Mouse (Mus musculus) CD4-positive, CD25-positive, alpha-beta regulatory T cell, adult 4 months (primary cell): ENCODE data around the gene Fgfr1op2. TPM values are rescaled to one million over a fixed set of nuclear protein-coding genes. Genes with fewer than 3 reads are reported as not detected.
"Not testable (repeated sequence)": the region's sequence is repeated elsewhere in the genome, so short reads cannot be mapped to it uniquely, and the experiment has no call there.

Experiments used
- ATAC-seq: one replicate; pipeline ENCODE4 v1.8.0; 2017
- polyA plus RNA-seq, 2 experiments: library from polyadenylated mRNA; unstranded; fragments of 100-300 nt; shearing (Covaris generic); gene quantifications; one replicate each; pipeline ENCODE4 v1.2.1; 2017

Fgfr1op2 gene
- 100 to 1,000 TPM; 107 to 113 TPM for polyA plus RNA-seq

DNA sequence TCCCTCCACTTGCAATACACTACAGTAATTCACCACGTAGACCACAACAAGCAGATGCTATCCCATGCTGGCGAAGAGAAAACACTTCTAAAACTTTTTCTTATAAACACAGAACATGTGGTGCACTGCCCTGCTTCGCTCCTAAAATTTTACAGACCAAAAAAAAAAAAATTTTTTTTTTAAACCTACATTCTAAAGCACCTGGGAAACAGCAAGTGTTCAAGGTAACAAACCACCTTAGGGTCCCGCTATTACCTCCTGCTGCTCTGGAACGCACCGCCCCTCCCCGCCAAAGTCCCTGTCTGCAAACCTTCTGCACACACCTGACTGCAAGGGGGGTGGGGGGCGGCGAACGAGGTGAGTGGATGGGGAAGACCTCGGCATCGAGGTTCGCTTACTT lies at the start of gene Fgfr1op2:
TSS of gene Fgfr1op2 (plus strand) at position 301 of the 400 bp plus-strand sequence.
- ATAC-seq, result no peak

DNA sequence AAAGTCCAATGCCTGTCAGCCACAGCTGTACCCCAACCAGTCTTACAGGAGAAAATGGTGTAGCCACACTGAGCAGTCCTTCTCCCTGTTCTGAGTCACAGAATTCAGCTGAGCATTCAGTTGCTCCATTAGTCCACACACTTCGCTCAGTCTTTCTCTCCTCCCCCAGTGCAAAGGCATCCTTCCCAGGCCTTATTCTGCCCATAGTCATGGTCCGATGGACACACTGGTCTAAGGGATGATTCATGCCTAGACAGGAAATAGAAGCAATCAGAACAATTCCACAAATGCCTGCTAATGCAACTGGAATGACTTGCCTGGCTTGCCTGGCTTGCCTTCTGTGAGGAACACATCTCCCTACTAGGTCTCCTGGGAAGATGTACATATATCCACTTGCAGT lies 49.5 kb upstream of the Fgfr1op2 start:
- ATAC-seq, result no peak

DNA sequence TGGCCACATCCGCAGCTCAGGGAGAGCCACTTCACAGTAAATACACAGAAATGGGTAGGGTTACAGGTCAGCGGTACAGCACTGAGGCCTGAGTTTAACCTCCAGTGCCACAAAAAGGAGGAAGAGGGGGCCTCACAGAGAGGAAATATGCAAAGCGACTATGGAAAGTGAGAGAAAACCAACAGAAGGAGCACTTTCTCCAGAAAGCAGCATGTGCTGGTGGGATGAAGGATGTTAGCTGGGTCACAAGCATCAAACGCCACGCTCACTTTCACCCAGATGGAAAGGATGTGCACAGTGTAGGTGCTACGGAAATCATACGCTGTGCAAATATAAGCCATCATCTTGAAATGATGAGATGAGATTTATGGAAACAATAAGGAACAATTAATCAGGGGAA lies 46.6 kb upstream of the Fgfr1op2 start:
- ATAC-seq, result no peak

DNA sequence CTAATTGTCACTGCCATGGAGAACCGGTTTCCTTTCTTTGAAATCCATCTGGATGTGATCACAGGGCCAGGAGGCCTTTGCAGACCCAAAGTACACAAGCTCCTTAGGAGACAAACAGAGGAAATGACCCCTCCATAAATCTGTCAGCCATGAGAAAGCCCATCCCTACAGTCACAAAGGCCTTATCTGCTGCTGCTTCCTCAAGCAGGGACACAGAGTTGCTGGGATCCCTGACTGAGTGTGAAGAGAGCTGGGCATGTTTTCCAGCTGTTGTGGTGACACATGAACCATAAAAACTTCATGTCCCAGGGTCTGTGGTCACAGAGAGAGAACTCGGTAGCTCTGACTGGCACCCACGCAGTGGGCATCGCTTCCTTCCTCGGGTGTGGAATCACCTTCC lies 46.2 kb upstream of the Fgfr1op2 start:
- ATAC-seq, result no peak

DNA sequence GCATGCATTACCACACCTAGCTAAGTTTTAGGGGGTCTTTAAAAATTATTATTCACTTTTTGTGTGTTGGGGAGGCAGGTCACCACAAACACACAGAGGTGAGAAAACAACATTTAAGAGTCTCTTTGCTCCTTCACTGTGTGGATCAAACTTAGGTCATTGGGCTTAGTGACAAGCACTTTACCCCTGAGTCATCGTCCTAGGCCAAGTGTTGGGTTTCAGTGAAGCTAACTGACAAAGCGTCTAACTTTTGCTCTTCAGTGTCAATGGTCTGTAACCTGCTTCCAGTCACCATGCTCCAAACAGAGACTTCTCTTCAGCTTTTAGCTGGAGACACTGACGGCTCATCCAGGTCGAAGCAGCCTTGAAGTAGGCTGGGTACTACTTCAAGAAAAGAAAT lies 43.9 kb upstream of the Fgfr1op2 start:
- ATAC-seq, result no peak

DNA sequence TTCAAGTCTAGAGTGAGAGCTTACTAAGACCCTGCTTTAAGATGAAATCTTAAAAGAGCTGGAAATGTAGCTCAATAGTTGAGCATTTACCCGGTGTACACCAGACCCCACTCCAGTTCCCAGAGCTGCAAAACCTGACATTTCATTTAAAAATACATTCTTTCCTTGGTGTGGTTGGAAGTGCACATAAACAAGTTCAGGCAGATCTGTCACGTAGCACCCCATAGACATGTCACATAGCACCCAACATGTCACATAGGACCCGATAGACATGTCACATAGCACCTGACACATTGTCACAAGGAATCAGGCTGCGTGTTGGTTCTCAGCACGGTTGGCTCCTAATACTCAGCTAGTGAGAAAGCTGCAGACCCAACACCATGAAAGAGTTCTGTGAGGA lies 41.5 kb upstream of the Fgfr1op2 start:
- no peak for ATAC-seq

DNA sequence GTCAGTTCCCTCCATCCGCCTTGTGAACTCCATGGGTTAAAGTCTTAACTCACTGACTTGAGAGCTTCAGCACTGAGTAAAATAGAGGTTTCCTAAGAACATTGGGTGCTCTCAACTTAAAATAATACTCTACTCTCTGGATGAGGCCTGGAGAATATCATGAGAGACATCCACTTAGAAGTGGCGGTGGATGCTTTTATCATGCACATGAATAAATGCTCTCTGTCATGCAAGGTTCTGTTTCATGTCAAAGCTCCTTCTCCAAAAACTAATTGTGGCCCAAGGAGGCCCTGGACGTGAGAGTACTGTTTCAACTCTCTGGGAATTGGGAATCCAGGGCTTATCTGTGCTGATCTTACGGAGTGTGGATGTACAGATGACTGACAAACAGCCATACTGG lies 39.9 kb upstream of the Fgfr1op2 start:
- no peak for ATAC-seq

DNA sequence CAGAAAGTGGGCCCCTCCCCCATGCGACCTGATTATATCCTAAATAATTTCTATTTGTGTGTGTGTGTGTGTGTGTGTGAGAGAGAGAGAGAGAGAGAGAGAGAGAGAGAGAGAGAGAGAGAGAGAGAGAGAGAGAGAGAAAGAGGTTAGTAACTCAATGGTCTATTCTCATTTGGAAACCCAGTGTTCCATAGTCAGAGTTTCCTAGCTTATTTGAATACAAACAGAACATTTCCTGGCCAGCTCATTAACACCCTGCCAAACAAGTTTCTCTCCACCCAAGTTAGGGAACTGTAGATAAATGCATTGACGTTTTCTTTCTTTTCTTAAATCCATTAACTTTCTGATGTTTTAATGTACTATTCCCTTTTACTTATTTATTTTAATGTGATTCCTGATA lies 38.9 kb upstream of the Fgfr1op2 start:
- no peak for ATAC-seq

DNA sequence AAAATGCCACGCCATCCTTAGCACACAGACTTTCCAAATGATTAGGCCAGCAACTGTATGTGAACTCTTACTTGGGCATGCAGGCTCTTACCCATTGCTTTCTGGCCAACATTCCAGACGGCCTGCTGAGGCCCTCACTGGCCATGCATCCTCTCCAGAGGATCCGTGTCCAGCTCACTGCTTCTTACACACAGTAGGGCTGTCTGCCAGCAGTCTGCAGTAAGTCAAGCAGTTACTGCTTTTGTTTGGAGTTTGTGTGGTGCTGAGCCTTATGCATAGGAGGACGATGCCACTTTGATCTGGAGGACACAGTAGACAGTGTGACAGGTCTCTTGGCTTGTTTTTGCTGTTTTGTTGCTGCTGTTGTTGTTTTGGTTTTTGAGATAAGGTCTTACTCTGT lies 38.3 kb upstream of the Fgfr1op2 start:
- no peak for ATAC-seq

DNA sequence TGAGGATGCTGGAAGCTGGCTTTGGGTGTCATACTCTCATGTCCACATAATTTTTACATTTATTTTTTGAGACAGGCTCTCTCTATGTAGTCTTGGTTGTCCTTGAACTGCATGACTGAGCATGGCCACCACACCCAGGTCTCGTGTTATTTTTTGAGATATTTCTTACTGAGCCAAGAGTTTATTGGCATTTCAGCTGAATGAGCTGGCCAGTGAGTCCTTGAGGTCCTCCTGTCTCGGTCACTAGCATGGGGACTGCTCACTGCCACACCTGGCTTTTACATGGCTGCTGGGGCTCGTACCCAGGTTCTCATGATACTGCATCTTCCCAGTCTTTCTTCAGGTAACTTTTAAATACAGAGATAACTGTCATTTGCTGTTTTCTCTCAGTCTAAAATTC lies 36.6 kb upstream of the Fgfr1op2 start:
- no peak for ATAC-seq

DNA sequence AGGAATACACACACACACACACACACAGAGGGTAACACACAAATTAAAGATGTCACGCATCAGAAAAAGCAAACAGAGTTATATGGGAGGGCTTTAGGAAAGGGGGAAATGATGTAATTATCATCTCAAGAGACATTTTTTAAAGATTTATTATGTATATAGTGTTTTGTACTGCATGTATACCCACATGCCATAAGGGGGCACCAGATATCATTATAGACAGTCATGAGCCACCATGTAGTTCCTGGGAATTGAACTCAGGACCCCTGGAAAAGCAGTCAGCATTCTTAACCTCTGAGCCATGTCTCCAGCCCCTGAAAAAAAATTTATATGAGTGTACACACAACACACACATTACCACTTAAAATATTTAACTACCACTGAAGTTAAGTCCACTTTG lies 32.4 kb upstream of the Fgfr1op2 start:
- peak; percentile 54 for ATAC-seq

DNA sequence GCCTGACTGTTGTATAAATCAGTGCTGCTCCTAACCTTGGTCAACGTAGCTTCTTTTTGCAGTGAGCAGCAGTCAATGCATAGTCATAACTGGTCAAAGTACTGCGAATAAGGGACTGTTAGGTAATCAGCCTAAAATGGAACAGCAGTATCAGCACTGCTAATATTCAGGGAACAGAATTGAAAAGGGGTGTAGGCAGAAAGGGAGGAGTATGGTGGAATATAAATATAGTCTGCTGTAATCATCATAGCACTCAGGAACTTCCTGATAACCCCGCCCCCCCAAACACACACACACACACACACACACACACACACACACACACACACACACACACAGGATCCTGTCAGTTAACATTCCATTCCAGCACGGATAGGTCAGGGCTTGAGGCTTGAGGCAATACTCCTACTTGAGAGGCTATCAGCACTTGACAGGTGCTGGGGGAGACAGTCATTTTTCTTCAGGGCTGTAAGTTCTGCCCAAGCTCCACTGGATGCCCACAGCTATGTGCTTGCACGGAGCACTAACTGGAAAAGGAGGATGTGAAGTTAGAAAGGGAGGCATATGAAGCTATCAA lies 31.6 kb upstream of the Fgfr1op2 start:
- ATAC-seq, result no peak

DNA sequence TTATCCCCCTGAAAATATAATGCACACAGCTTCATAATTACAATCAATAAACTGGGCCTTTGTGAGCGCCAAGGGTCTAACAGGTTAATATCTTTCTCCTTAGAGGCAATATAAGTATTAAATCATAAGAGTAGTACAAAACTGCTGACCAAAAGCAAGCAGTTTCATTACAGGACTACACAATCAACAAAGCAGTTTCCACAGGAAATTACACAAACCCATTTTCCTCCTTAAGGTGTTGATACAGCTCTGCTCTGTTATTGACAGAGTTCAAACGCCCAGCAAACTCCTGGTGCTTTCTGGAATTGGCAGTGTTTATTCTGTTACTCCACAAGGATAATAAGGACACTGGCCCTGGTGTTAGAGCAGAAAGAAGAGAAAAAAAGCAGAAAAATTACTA lies 26.6 kb upstream of the Fgfr1op2 start:
- no peak for ATAC-seq

DNA sequence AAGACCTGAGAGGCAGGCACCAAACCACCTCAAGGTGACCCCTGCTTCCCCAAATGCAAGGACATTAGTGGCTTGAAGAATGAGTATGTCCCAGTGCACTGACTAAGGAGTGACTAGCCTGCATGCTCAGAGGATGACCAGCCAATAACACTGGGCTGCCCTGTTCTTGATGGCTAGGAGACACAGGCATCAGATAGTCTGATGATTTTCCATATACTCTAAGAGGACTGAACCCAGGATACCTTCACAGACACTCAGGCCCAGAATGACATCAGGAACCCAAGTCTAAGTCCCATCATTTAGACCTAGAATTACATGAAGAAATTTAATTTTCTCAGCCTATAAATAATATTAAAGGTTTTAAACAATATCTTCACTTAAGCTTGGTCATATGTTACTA lies 25.7 kb upstream of the Fgfr1op2 start:
- no peak for ATAC-seq

DNA sequence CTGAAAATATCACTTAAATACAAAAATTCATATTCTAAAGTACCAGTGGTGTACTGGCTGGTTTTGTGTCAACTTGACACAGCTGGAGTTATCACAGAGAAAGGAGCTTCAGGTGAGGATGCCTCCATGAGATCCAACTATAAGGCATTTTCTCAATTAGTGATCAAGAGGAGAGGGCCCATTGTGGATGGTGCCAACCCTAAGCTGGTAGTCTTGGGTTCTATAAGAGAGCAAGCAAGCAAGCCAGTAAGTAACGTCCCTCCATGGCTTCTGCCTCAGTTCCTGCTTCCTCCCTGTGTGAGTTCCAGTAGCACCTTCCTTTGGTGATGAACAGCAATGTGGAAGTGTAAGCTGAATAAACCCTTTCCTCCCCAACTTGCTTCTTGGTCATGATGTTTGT lies 14.5 kb upstream of the Fgfr1op2 start:
- ATAC-seq, result not testable (repeated sequence)

DNA sequence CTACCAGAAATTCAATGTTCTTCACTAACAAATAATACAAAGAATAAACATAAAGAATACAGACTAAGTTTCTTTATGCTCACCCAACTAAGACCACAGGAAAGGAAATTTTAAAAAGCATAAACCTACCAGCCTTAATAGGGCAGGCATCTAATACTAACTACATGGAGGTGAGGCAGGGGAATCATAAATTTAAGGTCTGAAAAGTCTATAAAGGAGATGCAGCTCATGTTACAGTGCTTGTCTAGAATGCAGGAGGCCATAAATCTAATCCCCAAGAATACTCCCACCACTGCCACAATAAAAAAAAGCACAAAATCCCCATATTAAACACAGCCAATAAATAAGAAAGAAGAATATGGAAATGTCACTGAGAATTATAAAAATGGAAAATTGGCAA lies 4.9 kb upstream of the Fgfr1op2 start:
- no peak for ATAC-seq

DNA sequence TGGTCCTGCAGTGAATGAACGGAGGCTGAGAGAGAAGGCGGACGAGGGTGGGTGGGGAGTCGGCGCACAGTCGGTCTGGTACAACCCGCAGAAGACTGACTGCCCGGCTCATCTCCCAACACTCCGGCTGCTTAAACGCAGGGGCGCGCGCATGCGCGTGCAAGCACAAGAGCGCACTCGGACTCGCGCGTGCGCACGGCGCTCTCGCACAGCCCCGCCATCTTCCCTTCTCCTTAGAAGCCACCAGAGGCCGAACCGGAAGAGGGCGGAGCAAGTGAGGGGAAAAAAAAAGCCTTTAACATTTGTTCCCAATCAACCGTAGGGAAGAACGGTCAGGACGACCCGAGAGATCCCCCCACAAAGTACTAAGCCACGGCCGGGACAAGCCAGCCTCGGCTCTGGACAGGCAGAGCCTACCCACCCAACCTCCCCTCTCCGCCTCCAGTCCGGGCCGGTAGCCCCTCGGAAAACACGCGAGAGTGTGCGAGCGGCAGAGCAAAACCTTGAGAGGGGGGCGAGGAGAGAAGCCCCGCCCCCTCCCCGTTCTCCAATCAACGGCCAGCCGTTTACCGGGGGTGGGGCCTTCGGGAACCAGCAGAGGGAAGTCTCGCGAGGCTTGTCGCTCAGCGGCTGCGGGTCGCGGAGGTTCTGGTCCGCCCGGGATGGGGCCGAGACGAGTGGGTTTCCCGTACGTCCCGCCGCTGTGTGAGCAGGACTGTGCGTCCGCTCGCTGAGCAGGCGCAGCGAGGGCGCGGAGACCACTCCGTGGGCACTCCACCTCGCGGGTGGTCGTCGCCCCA lies 507 bp downstream of the Fgfr1op2 start, which contains the start of gene Ints13:
TSS of gene Ints13 (minus strand) at position 526 of the 800 bp plus-strand sequence.
- ATAC-seq, result peak; percentile 89

DNA sequence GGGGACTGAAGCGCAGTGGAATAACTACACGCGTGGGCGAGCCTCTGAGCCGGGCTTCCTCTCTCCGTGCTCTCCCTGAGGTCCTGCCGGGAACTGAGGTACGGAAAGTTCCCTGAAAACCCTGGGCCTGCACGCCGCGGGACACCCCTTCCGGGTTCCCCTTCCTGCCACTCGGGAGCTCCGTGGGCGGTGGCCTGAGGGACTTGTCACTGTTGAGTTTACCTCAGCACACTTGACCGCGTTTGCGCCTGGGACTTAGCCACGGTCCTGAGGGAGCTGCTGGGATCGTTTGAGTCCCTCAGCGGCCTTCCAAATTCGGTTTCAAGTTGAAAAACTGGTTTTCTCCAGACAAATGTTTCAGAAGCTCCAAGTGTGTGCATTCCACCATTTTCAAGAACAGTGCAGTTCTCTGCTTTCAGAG lies 1.1 kb downstream of the Fgfr1op2 start:
- peak; percentile 30 for ATAC-seq

DNA sequence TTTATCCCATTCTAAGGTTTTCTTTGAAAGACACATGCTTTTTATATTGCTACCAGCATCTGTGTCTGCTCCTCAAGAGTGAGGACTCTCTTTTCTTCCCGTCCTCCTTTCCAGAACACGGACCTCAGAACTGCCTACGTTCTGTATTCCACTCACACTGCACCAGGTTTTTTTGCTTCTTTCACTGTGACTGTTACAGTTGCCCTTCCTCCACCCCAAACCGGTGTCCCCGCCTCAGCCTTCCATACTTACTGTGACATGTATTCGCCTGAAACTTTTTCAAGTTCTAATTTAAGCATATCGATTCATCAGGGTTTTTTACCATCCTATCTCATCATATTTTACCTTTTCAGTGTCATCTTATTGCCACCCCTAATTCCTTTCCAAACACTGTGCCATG lies 1.6 kb downstream of the Fgfr1op2 start:
- ATAC-seq, result no peak

DNA sequence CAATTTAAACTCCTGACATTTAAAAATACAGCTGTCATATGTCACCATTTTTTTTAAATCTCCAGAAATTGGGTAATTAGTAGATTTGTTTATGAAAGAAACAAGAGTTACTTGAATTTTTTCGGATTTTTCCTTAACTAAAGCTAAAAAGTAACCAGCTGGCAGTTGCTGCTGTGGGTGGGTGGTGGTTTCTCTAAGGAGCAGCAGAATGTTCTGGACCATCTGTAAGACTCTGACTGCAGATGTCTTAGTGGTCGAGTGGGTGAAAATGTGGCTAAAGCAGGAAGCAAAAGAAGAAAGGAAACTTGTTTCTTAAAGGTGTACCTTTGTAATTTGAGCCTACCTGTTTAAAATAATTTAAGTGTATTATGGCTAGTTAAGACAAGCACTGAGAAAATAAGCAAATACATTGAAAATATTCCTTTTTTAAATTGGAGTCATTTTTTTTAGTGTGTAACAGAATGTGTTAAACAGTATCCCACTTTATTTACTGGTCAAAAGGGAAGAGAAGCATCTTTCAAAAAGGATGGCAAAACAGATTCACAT lies 3.5 kb downstream of the Fgfr1op2 start:
- ATAC-seq, result no peak

DNA sequence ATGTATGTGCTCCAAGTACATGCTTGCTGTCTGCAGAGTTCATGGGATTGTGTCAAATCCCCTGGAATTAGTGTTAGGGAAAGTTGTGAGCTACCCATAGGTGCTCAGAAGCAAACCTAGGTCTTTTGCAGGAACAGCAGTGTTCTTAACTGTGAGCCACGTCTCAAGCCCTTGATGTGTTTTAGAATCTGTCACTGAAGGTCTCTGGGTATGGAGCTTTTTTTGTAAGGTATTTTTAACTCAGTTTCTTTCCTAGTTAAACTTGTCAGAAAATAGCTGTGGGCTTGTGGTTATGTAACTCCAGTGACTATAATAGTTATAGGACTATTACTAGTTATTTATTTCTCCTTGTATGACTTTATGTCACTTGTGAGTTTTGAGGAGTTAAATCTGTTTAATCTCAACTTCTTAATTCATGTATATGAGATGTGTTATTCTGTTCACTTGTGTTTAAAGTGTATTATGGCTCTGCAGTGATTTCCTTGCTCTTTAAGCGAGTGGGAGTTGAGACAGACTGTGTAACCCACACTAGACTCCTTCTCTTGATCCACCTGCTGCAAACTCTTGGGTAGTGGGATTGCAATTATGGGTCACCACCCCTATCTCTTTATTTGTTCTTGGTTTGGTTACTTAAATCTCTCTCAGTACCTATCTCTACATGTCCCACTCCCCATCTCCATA lies 6.5 kb downstream of the Fgfr1op2 start:
- ATAC-seq, result no peak

DNA sequence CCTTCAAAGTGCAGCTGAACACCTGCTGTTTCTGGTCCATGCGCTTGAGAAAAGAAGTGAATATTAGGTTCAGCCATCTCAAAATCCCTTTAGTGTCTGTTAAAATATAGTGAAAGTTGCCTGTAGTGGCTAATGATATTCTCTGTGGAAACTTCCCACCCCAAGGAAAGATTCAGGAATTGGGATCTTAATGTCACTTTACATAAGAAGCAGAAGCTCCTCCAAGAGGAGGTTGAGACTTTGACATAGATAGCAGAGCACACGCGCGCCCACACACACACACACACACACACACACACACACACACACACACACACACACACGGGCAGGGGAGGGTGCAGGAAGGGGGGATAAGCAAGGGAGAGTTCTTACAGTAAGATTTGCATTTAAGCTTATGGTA lies 8.1 kb downstream of the Fgfr1op2 start:
- no peak for ATAC-seq

DNA sequence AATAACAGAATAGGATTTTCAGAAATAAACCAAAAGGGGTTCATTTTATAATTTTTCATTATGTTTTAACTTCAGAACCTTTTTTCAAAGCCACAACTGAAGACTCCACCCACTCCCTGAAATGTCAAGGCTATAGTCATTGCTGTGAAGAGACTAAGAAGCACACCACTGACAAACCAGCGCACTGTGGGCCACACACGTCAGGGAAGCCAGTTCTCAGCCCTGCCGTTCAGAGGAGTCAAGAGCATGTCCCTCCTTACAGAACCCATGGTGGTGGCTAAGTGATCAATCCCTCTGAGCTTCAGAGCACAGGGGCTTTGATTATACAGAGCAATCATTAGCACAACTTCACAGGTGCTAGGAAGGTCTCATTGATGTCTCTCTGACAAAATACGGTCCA lies 25.6 kb downstream of the Fgfr1op2 start:
- no peak for ATAC-seq

DNA sequence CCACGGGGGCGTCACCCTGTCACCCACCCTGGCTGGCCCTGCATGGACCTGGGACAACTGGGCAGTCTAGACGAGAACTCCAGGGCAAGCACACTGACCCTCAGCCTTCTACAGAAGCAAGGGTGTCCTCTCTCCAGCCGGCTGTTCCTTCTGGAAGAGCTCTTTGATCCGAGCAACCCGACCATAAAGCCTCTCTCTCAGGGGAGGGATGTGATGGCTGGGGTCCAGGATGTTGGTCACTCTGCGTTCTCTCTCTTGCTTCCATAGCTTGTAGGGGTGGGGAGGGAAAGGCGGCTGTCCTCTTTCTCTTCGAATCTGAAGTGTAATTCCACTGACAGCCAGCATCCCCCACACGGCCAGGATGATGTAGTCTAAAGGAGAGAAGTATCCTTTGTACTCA lies 26.6 kb downstream of the Fgfr1op2 start:
- no peak for ATAC-seq
